Mouse (Mus musculus) liver, embryonic 14.5 days (tissue): ENCODE data around the gene Dnajb7.

Source experiments
- CTCF ChIP-seq: IDR thresholded peaks from 2 replicates; pipeline ENCODE4 v1.5.1; 2016; ENCODE audit warnings: antibody characterized with exemption, low read depth, control low read depth
- EP300 ChIP-seq: IDR thresholded peaks from 2 replicates; pipeline ENCODE4 v1.6.1; 2016; ENCODE audit warnings: antibody characterized with exemption, low read depth

DNA sequence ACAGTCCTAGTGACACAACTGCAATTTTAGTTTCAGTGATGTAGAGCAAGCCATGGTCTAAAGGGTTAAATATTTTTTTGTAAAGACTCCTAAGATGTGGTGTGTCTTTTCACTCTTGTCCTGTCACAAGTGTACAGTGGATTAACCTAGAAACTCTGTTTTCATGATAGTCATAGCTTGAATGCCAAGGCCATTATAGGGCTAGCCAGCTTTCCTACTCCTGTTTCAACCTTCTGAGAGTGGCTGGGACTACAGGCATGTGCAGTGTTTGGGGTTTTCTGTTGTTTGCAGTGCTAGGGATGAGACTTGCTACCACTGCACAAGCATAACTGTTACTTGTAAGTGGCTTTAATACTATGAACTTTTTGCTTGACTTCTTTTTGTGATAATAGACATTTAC is 31.1 kb upstream of the Dnajb7 start:
- TF ChIP-seq CTCF = no peak
- TF ChIP-seq EP300 = no peak
